Mouse (Mus musculus) lung, adult 2 months (tissue): Measurements from ENCODE around the gene Gramd1a.

Experiments
- CTCF ChIP-seq: fragments of 200-500 bp; IDR thresholded peaks from 2 replicates; pipeline ENCODE4 v1.5.1; 2011; ENCODE audit warnings: mild to moderate bottlenecking, low read length, control low read depth; ENCODE audit not compliant: insufficient read depth
- POLR2A ChIP-seq: fragments of 200-500 bp; IDR thresholded peaks from 2 replicates; pipeline ENCODE4 v1.6.1; 2011; ENCODE audit warnings: low read depth, mild to moderate bottlenecking, control low read depth, low read length, borderline replicate concordance; ENCODE audit errors: extremely low read depth

- TF ChIP-seq CTCF (no peak), POLR2A (no peak)
Measured at GRCm38 (mm10) chr7:31148756-31149155, 6.9 kb downstream of the Gramd1a start.
